Mouse (Mus musculus) layer of hippocampus, postnatal 14 days (tissue): ENCODE results near the gene Slc37a2. TPM values are rescaled to one million over a fixed set of nuclear protein-coding genes. Genes with fewer than 3 reads are reported as not detected.
"Not testable (repeated sequence)": the region's sequence is repeated elsewhere in the genome, so short reads cannot be mapped to it uniquely, and the experiment has no call there.

Experiments used
- DNase-seq, 2 experiments: peaks; one replicate each; pipeline ENCODE4 v3.0.0; 2021 to 2022; ENCODE audit warnings: low spot score in 2 of 2, mixed read lengths in 1 of 2
- long read RNA-seq, 2 experiments: library from polyadenylated mRNA; stranded (forward); transcript quantifications; one replicate each; pipeline ENCODE4 v2.0.0; 2021
- total RNA-seq, 2 experiments: library from RNA; stranded (reverse); gene quantifications; 2 replicates each; pipeline ENCODE4 v1.2.3; 2021

Slc37a2 gene
- 1 to 10 TPM; 1.6 to 3.0 TPM for total RNA-seq
- long read RNA-seq, experiment 1, full-length matches to known transcripts: 2 of 2 reads
- long read RNA-seq, experiment 1, partial matches to known transcripts: 0 of 2 reads
- long read RNA-seq, experiment 1, other reads (novel, unspliced or antisense): 0 of 2 reads
- long read RNA-seq, experiment 2, full-length matches to known transcripts: 3 of 6 reads
- long read RNA-seq, experiment 2, partial matches to known transcripts: 0 of 6 reads
- long read RNA-seq, experiment 2, other reads (novel, unspliced or antisense): 3 of 6 reads

- peak; percentile 61 to 77 for DNase-seq
Observed at GRCm38 (mm10) chr9:37255149-37255888, at the start of gene Slc37a2. TSS of gene Slc37a2 (minus strand) at chr9:37255738.

GRCm38 (mm10) chr9:37301720-37302119, 46.2 kb upstream of the Slc37a2 start:
- DNase-seq: no peak

DNA sequence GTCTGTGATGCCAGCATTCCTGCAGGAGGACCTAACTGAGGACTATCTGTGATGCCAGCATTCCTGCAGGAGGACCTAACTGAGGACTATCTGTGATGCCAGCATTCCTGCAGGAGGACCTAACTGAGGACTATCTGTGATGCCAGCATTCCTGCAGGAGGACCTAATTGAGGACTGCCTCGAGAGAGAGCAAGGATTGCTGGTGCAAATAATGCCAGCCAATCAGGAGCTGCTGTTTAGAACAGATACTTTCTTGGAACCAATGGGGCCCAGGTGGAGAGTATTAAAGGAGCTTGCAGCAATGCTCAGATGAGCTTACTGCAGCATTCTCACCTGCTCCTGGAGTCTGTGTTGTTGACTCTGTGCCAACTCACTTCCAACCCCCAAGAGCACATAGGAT, 45.0 kb upstream of the Slc37a2 start:
- DNase-seq: not testable (repeated sequence)

GRCm38 (mm10) chr9:37295586-37295985, 40.0 kb upstream of the Slc37a2 start:
- no peak for DNase-seq

GRCm38 (mm10) chr9:37266622-37267021, 11.1 kb upstream of the Slc37a2 start:
- DNase-seq: no peak

GRCm38 (mm10) chr9:37255889-37256225, 319 bp upstream of the Slc37a2 start:
- DNase-seq: peak; percentile 40 to 55

GRCm38 (mm10) chr9:37254531-37255110, 917 bp downstream of the Slc37a2 start:
- peak in 1 of 2 experiments; percentile 21 for DNase-seq

DNA sequence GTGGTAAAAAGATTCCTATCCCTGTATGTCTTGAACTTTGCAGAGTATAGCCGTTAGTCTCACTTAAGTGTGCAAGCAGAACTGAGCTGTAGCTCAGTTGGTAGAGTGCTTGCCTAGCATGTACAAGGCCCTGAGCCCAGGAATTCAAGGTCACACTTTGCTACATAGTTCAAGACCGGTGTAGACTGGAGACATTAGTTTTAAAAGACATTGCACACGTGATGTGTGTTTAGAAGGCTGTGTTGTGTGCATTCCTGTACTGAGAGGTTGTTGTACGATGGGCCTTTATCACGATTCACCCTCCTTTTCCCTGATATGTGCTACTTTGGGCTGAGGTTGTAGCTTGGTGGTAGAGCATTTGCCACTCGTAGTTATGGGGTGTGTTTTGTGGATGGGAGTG, 4.9 kb downstream of the Slc37a2 start:
- DNase-seq: no peak

DNA sequence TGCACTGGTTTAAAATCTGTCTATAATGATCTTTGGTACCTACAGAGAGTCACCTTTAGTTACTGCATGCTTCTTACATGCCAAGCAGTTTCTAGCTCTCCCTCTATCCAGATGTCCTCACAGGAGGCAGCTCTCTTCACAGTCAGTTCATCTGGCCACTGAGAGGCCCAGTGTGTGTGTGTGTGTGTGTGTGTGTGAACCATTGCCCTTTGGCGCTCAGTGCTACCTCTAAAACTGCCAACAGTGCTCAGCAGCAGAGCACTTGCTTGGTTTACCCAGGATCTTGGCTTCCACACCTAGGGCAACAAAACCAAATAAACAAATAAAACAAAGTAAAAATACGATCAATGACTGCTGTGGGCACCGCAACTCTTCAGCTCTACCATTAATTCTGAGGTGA, 5.6 kb downstream of the Slc37a2 start:
- DNase-seq: no peak

GRCm38 (mm10) chr9:37248381-37248906, 7.1 kb downstream of the Slc37a2 start:
- no peak for DNase-seq

- peak in 1 of 2 experiments; percentile 45 for DNase-seq
Observed at GRCm38 (mm10) chr9:37247429-37247828, 8.1 kb downstream of the Slc37a2 start.

DNA sequence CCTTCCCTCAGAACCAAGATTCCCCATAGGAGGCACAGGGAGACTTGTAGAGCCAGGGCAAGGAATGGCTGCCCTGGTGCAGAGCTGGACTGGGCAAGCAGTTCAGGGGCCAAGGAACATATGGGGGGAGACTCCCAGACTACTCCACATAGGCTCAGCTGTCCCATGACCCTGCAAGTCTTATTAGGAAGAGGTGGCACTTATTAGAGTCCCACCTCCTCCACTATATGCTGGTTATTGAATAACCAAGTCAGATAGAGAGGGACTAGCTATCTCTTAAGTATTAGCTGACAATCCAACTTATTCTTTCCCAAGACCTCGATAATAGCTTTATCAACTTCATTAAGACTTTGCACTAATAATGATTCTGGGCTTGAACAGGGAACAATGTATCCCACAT, 9.7 kb downstream of the Slc37a2 start:
- no peak for DNase-seq

DNA sequence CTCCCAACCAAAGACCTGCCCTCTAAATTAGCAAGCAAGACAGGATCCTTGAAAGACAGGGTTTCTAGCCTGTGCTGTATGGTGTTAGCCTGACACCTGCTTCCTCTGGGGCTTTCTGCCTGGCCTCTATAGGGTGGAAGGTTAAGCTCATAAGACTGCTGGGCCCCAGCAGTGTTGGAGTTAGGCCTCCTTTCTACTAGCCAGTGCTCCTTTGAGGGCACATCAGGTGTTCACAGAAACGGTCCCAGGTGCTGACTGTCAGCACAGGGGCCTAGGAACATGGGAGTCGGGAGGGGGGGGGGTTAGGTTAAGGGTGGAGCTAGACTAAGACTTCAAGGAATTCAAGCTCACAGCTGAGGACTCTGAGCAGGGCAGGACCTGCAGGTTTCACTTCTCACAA, 10.1 kb downstream of the Slc37a2 start:
- no peak for DNase-seq

GRCm38 (mm10) chr9:37244600-37244999, 10.9 kb downstream of the Slc37a2 start:
- no peak for DNase-seq

- DNase-seq: no peak
Observed at GRCm38 (mm10) chr9:37242764-37243163, 12.8 kb downstream of the Slc37a2 start.

GRCm38 (mm10) chr9:37235951-37236737, 19.4 kb downstream of the Slc37a2 start:
- DNase-seq: no peak

DNA sequence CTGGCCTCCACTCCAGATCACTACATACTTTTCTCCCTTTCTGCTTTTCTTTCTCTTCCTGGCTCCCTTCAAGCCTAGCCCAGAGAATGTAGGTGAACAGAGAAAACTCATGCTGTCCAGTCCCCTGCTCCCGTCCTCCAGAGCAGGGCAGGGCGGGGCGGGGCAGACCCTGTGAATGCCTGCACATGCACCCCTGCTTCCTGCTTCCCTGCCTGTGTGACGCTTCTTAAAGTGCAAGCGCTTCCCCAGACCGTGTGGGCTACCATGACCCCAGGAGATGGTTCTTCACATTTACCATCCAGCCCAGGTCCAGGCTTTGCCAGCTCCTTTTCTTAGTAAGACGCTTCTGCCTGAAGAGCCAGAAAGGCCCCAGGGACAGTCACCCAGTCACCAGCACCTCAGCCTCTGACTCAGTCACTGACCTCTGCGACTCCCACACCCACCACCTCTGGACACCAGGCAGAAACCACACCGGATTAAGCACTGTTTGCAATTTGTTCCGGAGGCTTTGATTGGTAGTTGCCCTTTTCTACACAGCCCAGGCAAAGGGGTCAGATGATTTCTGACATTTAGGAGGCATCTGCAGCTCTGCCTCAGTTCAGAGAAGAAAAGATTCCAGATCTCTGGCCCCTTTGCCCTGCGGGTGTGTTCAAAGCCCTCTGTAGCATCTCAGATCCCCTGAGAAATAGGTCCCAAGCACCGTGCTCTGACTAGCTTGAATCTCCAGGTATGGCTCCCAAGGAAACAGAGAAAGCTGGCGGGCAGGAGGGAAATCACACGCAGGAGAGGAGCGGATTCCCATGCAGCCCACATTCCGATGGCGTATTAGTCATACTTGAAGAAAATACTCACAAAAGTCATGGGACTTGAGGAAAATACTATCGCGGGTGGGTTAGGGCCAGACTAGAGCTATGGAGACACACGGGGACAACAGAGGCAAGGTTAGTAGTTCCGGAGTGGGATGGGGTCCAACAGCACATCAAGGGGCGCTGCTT, 23.0 kb downstream of the Slc37a2 start:
- no peak for DNase-seq

- no peak for DNase-seq
Observed at GRCm38 (mm10) chr9:37230486-37231195, 24.9 kb downstream of the Slc37a2 start.

- DNase-seq: peak; percentile 62 to 83
Observed at GRCm38 (mm10) chr9:37229880-37230325, 25.6 kb downstream of the Slc37a2 start.
